Mouse (Mus musculus): Measurements from ENCODE around the gene Dsn1.
A peak's percentile ranks its signal among the peaks of the same experiment; 100 is the strongest.

Gene Dsn1

GRCm38 (mm10) chr2:156968501-156968900 lies 38.5 kb downstream of the Dsn1 start:
- no peak for DNase-seq (ENCODE audit: low spot score)

- no peak for DNase-seq (ENCODE audit: low spot score)
These were observed 39.6 kb downstream of the Dsn1 start for GRCm38 (mm10) chr2:156967388-156967787.

GRCm38 (mm10) chr2:156963891-156964290 lies 43.1 kb downstream of the Dsn1 start:
- DNase-seq (ENCODE audit: low spot score) = no peak

GRCm38 (mm10) chr2:156958496-156959252 lies 48.3 kb downstream of the Dsn1 start:
- DNase-seq (ENCODE audit: low spot score) = peak; percentile 53

DNA sequence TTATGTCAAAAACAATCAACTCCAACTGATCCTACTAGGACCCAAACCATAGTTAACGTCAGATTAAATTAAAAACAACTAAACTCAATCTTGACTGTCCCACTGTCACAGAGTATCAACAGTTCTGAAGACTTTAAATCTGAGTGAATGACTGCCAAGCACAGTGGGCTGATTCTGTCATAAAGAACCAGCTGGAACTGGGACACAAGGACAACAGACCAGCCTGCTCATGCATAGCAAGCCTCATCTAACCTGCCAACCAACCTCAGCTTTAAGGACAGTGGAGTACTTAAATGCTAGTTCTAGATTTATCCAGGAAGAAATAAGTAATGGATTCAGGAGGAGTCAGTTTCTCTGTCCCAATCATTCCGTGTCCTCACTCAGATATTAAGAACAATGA lies 49.9 kb downstream of the Dsn1 start:
- DNase-seq (ENCODE audit: low spot score) = no peak

GRCm38 (mm10) chr2:156956306-156956705 lies 50.6 kb downstream of the Dsn1 start:
- DNase-seq (ENCODE audit: low spot score) = peak; percentile 73

- no peak for DNase-seq (ENCODE audit: low spot score)
These were observed 52.5 kb downstream of the Dsn1 start for GRCm38 (mm10) chr2:156954463-156954862.

DNA sequence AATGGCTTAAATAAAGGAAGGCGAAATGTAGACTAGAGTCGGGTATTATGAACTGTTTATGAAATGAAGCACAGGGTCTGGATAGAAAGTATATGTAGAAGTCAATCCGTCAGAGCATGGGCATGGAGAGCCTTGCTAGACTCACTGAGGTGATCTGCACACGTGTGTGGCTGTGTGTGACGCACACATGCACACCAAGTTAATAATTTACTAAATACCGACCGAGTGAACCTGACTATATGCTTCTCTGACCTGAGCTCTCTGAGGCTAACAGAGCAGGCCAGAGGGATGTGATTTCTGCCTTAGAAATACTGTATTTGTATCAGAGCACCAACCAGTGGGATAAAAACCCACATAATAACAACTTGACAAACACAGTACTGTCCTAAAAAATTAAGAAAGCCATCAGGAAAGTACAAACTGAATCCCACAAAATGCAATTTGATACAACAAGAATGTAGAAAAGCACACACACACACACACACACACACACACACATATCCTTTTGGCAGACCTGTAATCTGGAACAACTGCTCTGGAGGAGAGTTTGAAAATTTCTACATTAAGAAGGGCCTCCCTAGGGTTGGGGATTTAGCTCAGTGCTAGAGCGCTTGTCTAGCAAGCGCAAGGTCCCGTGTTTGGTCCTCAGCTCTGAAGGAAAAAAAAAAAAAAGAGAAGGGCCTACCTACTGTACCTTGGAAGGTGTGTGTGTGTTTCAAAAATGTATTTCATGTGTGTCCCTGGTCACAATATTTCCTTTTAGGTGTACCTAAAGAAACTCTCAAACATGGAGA lies 55.5 kb downstream of the Dsn1 start:
- DNase-seq (ENCODE audit: low spot score) = no peak

DNA sequence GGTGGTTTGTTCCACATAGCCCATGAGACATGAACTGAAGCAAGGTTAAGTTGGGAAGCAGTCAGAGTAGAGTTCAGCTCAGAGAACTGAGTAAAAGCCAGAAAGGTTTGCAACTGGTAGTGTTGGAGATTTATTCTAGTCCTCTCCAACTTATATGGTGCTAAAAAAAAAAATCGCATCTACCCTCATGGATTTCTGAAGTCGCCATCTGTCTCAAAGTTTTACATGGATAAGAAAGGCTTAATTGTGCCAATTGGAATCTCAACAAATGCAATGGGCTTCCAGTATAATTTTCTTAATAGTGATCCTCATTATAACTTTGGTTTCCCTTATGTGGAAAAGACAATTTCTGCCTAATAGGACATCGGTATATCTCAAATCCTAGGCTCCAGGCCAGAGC lies 56.1 kb downstream of the Dsn1 start:
- no peak for DNase-seq (ENCODE audit: low spot score)

Data from c-Kit-positive CD71-positive TER-119-positive erythroid progenitor cells, embryonic 14.5 days (primary cell).